Mouse (Mus musculus): ENCODE results near the gene Klhdc9.
"Not testable (repeated sequence)": the region's sequence is repeated elsewhere in the genome, so short reads cannot be mapped to it uniquely, and the experiment has no call there.

Gene Klhdc9

GRCm38 (mm10) chr1:171355812-171356340 lies 4.7 kb downstream of the Klhdc9 start:
- peak; percentile 44 to 49 for DNase-seq

- no peak for DNase-seq
These were observed 11.4 kb downstream of the Klhdc9 start for GRCm38 (mm10) chr1:171349210-171349609.

GRCm38 (mm10) chr1:171348665-171349064 lies 11.9 kb downstream of the Klhdc9 start:
- DNase-seq, result peak in 1 of 2 experiments; percentile 59

- no peak for DNase-seq
These were observed 14.5 kb downstream of the Klhdc9 start for GRCm38 (mm10) chr1:171346095-171346450.

- peak; percentile 96 for DNase-seq
These were observed 15.1 kb downstream of the Klhdc9 start, which contains the start of the genes Nit1 and Pfdn2 for GRCm38 (mm10) chr1:171345225-171346094. Nit1 (minus strand) TSS chr1:171345646. Pfdn2 (plus strand) TSS chr1:171345670.

- DNase-seq, result peak in 1 of 2 experiments; percentile 36
These were observed 15.9 kb downstream of the Klhdc9 start for GRCm38 (mm10) chr1:171344715-171345114.

- peak; percentile 27 to 28 for DNase-seq
These were observed 16.5 kb downstream of the Klhdc9 start for GRCm38 (mm10) chr1:171343922-171344677.

GRCm38 (mm10) chr1:171342262-171343207 lies 18.1 kb downstream of the Klhdc9 start:
- no peak for DNase-seq

- DNase-seq, result no peak
These were observed 30.4 kb downstream of the Klhdc9 start for GRCm38 (mm10) chr1:171330216-171330560.

- peak; percentile 90 to 93 for DNase-seq
These were observed 31.0 kb downstream of the Klhdc9 start for GRCm38 (mm10) chr1:171329433-171330215.

GRCm38 (mm10) chr1:171328839-171329432 lies 31.7 kb downstream of the Klhdc9 start, which contains the start of gene Dedd:
Dedd (plus strand) TSS chr1:171329145.
- DNase-seq, result peak; percentile 93 to 95

- peak; percentile 55 to 59 for DNase-seq
These were observed 32.4 kb downstream of the Klhdc9 start for GRCm38 (mm10) chr1:171328244-171328643.

GRCm38 (mm10) chr1:171326588-171326987 lies 34.0 kb downstream of the Klhdc9 start:
- not testable (repeated sequence) for DNase-seq

- DNase-seq, result no peak
These were observed 35.0 kb downstream of the Klhdc9 start for GRCm38 (mm10) chr1:171325571-171325970.

GRCm38 (mm10) chr1:171322012-171322411 lies 38.6 kb downstream of the Klhdc9 start:
- no peak for DNase-seq

GRCm38 (mm10) chr1:171321415-171321814 lies 39.2 kb downstream of the Klhdc9 start:
- peak; percentile 49 to 70 for DNase-seq

GRCm38 (mm10) chr1:171320151-171320550 lies 40.4 kb downstream of the Klhdc9 start:
- DNase-seq, result peak; percentile 76 to 85

GRCm38 (mm10) chr1:171319748-171320147 lies 40.9 kb downstream of the Klhdc9 start:
- DNase-seq, result peak in 1 of 2 experiments; percentile 40

- no peak for DNase-seq
These were observed 51.3 kb downstream of the Klhdc9 start for GRCm38 (mm10) chr1:171309321-171309720.
